Comparison of ENCODE assay signal across 27 mouse cellular contexts in genomic region chr15:36934801-36935200, GRCm38 (mm10).
DNase-seq lines count a peak whose midpoint lies in the region; ATAC-seq and TF ChIP-seq lines count a peak whose summit lies in the region.
"Had no signal": no experiment of that assay in that cellular context is flagged by ENCODE, and none has a peak within 500 bp of the region (broad histone marks: within the 10 kb centered on the region; RNA-seq: fewer than 3 reads in every experiment).

No protein-coding gene starts in this region.

- peak; percentile 11; the same call in 1 of the 2 replicates for ATAC-seq in neutrophil, adult 5-6 weeks (ENCODE audit: extremely low read depth, insufficient number of reproducible peaks, low FRiP score, poor library complexity, severe bottlenecking)
- ATAC-seq: forebrain, embryonic 15.5 days; hindbrain, embryonic 16.5 days had no signal

- TF ChIP-seq CTCF in spleen, adult 2 months (IDR thresholded peaks at IDR 0.05; ENCODE audit: extremely low read depth, insufficient read depth, insufficient read length, insufficient replicate concordance): no peak

- peak overlapping the region; percentile 90 for H3K27ac ChIP-seq in spleen, adult 2 months (ENCODE audit: insufficient read depth, low read length)
- H3K27ac ChIP-seq: embryonic facial prominence, embryonic 10.5 days; embryonic facial prominence, embryonic 13.5 days; forebrain, embryonic 12.5 days; forebrain, embryonic 15.5 days; heart, embryonic 15.5 days; hindbrain, embryonic 10.5 days; hindbrain, embryonic 13.5 days had no signal

- 50% methylated on average over 1 of the region's 3 CpGs for WGBS in spleen, adult 2 months

- no peaks in the 10 kb centered on the region for H3K27me3 ChIP-seq in spleen, adult 2 months (ENCODE audit: control insufficient read depth, insufficient read depth, low read length)
- H3K27me3 ChIP-seq: embryonic facial prominence, embryonic 13.5 days; forebrain, embryonic 12.5 days; forebrain, embryonic 15.5 days; heart, embryonic 12.5 days; heart, embryonic 15.5 days; hindbrain, embryonic 13.5 days had no signal

- peaks cover 56% of the 10 kb centered on the region for H3K4me1 ChIP-seq in spleen, adult 2 months (ENCODE audit: control insufficient read depth, insufficient read depth, insufficient read length)

- no peak for TF ChIP-seq POLR2A in spleen, adult 2 months (IDR thresholded peaks at IDR 0.05; ENCODE audit: low read depth, low read length)

- peak in 1 of 2 experiments; percentile 35 for DNase-seq in spleen, adult 2 months (ENCODE audit: low read depth in 1 of 2, low spot score in 2 of 2)
- no peak for DNase-seq in spleen, adult 12 weeks (ENCODE audit: low spot score)
- peak; percentile 41 to 48 for DNase-seq in B cell, adult 2 months
- DNase-seq in ovary, postnatal 36 days (ENCODE audit: low spot score): no peak
- no peak for DNase-seq in urinary bladder, adult 2 months (ENCODE audit: low spot score)
- DNase-seq: adrenal gland, adult 2 months; adrenal gland, postnatal 14 days; cerebellum, adult 11-12 months; cerebellum, adult 8-10 months; cerebellum, postnatal 10 days; cerebellum, postnatal 36 days; embryo, embryonic 11 days; gastrocnemius, postnatal 25 days; heart, adult 18-20 months; heart, postnatal 10 days; heart, postnatal 36 days had no signal

- no peaks in the 10 kb centered on the region for H3K36me3 ChIP-seq in spleen, adult 2 months (ENCODE audit: control insufficient read depth, insufficient read depth, low read length)
- H3K36me3 ChIP-seq: embryonic facial prominence, embryonic 10.5 days; embryonic facial prominence, embryonic 13.5 days; forebrain, embryonic 12.5 days; forebrain, embryonic 15.5 days; heart, embryonic 12.5 days; heart, embryonic 15.5 days; hindbrain, embryonic 10.5 days; hindbrain, embryonic 13.5 days had no signal

- H3K4me3 ChIP-seq in spleen, adult 2 months (ENCODE audit: extremely low read depth, insufficient read depth, insufficient read length): no peak overlapping the region
- H3K4me3 ChIP-seq: embryonic facial prominence, embryonic 10.5 days; embryonic facial prominence, embryonic 13.5 days; erythroblast, embryonic 14.5 days; forebrain, embryonic 12.5 days; forebrain, embryonic 15.5 days; heart, embryonic 12.5 days; heart, embryonic 15.5 days; hindbrain, embryonic 10.5 days; hindbrain, embryonic 13.5 days had no signal

Comparison
In these comparisons a context has a peak if more than half of its experiments do, and no peak if none do; other contexts are left out.
1. DNase-seq: peak in B cell, adult 2 months (2 of 2); none in spleen, adult 12 weeks (single experiment), ovary, postnatal 36 days (single experiment) and urinary bladder, adult 2 months (single experiment).